Mouse (Mus musculus): ENCODE measurements around the gene Noxo1.

Noxo1 gene

GRCm38 (mm10) chr17:24745526-24746497 is 49.8 kb downstream of the Noxo1 start:
- DNase-seq = peak; percentile 85 to 88

GRCm38 (mm10) chr17:24746986-24747385 is 51.0 kb downstream of the Noxo1 start:
- DNase-seq = no peak
